Mouse (Mus musculus) lung, adult 2 months (tissue): ENCODE data around the gene Plxnd1. TPM values are rescaled to one million over a fixed set of nuclear protein-coding genes. Genes with fewer than 3 reads are reported as not detected.

Experiments
- DNase-seq: peaks from one replicate; pipeline ENCODE4 v3.0.0; 2022
- H3K4me1 ChIP-seq: fragments of 200-500 bp; 2 replicates; pipeline ENCODE4 v1.6.1; 2011; ENCODE audit warnings: low read length; ENCODE audit not compliant: control insufficient read depth, insufficient read depth
- H3K4me3 ChIP-seq: fragments of 200-500 bp; replicated peaks from 2 replicates; pipeline ENCODE3; 2011; ENCODE audit warnings: low read depth, mild to moderate bottlenecking, control low read depth, low read length; ENCODE audit errors: extremely low read depth
- CTCF ChIP-seq: fragments of 200-500 bp; IDR thresholded peaks from 2 replicates; pipeline ENCODE4 v1.5.1; 2011; ENCODE audit warnings: mild to moderate bottlenecking, low read length, control low read depth; ENCODE audit not compliant: insufficient read depth
- POLR2A ChIP-seq: fragments of 200-500 bp; IDR thresholded peaks from 2 replicates; pipeline ENCODE4 v1.6.1; 2011; ENCODE audit warnings: low read depth, mild to moderate bottlenecking, control low read depth, low read length, borderline replicate concordance; ENCODE audit errors: extremely low read depth
- WGBS: fragments of 180-500 bp; shearing (Covaris S2); methylation state at CpG from one replicate; pipeline ENCODE4 v1.1.7; 2018; 5-methylcytosine and 5-hydroxymethylcytosine counted together
- polyA plus RNA-seq: library from polyadenylated mRNA; depleted of rRNA; stranded (reverse); fragments of >200 nt; gene quantifications from 2 replicates; pipeline ENCODE4 v1.2.3, GENCODE M21; 2012

Plxnd1 gene
- polyA plus RNA-seq, 1 experiment: 146 TPM

DNA sequence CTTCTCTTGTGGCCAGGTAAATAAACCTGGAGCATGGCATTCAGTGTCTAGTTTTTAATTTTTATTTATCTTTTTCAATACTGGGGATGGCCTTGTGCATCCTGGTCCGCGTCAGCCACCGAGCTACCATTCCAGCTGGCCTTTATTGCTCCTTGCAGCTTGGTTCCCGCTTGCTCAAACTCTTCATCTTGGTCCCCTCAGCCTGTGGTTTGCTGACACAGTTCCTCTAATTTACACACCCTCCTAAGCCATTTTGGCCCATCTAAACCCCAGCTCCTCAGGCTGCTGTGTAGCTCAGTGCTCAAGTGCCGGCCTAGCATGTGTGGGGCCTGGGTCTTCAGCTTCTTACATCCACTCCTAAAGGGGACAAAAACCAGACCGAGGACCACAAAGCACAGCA is 19.3 kb upstream of the Plxnd1 start:
- Histone ChIP-seq H3K4me3 (no peak overlapping the region), H3K4me1 (no peaks in the 10 kb centered on the region)
- TF ChIP-seq CTCF: no peak
- TF ChIP-seq POLR2A: no peak
- DNase-seq: no peak
- 79% methylated on average over 6 of the region's 6 CpGs for WGBS

DNA sequence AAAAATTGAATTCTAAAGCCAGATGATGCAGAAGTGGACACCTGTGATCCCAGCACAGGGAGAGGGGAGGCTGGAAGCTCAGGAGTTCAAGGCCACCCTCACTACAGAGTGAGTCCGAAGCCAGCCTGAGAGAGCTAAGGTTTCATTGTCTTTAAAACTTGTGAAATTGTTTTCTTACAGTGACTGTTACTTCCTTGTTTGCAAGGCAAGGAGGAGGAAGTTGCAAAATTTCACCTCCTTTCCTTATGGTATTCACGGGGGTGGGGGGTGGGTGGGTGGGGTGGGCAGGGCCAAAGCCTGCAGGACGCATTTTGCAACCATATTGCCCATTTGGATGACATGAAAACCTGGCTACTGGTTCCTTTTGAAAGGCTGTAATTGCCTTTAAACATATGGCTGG is 18.9 kb upstream of the Plxnd1 start:
- DNase-seq: no peak
- WGBS: 31% methylated on average over 3 of the region's 3 CpGs
- Histone ChIP-seq H3K4me3 (no peak overlapping the region), H3K4me1 (no peaks in the 10 kb centered on the region)
- TF ChIP-seq CTCF (no peak), POLR2A (no peak)

GRCm38 (mm10) chr6:116010541-116010940 is 15.7 kb upstream of the Plxnd1 start:
- no peak for TF ChIP-seq POLR2A
- peak; percentile 92 for TF ChIP-seq CTCF
- Histone ChIP-seq H3K4me3 (no peak overlapping the region), H3K4me1 (peaks cover 20% of the 10 kb centered on the region)
- WGBS: 4% methylated on average over 6 of the region's 6 CpGs
- peak; percentile 91 for DNase-seq

DNA sequence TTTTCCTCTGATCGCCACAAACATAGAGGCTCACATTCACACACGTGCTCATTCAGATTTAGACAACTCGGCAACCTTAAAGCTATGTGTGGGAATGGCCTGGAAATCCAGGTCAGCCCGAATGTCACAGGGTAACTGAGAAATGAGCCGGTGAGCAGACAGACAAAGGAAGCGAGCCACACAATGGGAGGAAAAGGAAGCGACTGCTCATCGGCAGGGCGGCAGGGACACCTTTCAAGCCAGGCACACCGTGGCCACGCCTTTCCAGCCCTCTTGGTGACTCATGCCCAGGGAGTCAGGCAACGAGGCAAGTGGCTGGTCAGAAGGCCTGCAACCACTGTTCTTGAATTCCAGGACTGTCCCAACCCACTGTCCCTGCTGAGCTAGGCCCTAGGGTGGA is 14.6 kb upstream of the Plxnd1 start:
- peak; percentile 24 for DNase-seq
- no peak for TF ChIP-seq CTCF
- Histone ChIP-seq H3K4me3 (no peak overlapping the region), H3K4me1 (peaks cover 23% of the 10 kb centered on the region)
- WGBS: 37% methylated on average over 12 of the region's 12 CpGs

GRCm38 (mm10) chr6:116007561-116008173 is 12.9 kb upstream of the Plxnd1 start:
- DNase-seq: peak; percentile 83
- WGBS: 16% methylated on average over 9 of the region's 9 CpGs
- H3K4me1 ChIP-seq: peaks cover 29% of the 10 kb centered on the region
- peak; percentile 79 for TF ChIP-seq CTCF
- TF ChIP-seq POLR2A: no peak
- no peak overlapping the region for H3K4me3 ChIP-seq

- peak; percentile 72 for DNase-seq
- TF ChIP-seq CTCF (no peak), POLR2A (no peak; the same call in 1 of the 2 replicates)
- no peak overlapping the region for H3K4me3 ChIP-seq
- 18% methylated on average over 9 of the region's 9 CpGs for WGBS
- H3K4me1 ChIP-seq: peaks cover 29% of the 10 kb centered on the region
These were observed 11.9 kb upstream of the Plxnd1 start for GRCm38 (mm10) chr6:116006731-116007130.

GRCm38 (mm10) chr6:116005959-116006288 is 11.1 kb upstream of the Plxnd1 start:
- TF ChIP-seq POLR2A (no peak), CTCF (no peak)
- WGBS: 65% methylated on average over 4 of the region's 4 CpGs
- DNase-seq: peak; percentile 23
- Histone ChIP-seq H3K4me3 (no peak overlapping the region), H3K4me1 (peaks cover 29% of the 10 kb centered on the region)

GRCm38 (mm10) chr6:116005275-116005958 is 10.6 kb upstream of the Plxnd1 start:
- H3K4me3 ChIP-seq: no peak overlapping the region
- no peak for DNase-seq
- 62% methylated on average over 17 of the region's 17 CpGs for WGBS
- peaks cover 29% of the 10 kb centered on the region for H3K4me1 ChIP-seq
- TF ChIP-seq POLR2A (no peak), CTCF (no peak)

DNA sequence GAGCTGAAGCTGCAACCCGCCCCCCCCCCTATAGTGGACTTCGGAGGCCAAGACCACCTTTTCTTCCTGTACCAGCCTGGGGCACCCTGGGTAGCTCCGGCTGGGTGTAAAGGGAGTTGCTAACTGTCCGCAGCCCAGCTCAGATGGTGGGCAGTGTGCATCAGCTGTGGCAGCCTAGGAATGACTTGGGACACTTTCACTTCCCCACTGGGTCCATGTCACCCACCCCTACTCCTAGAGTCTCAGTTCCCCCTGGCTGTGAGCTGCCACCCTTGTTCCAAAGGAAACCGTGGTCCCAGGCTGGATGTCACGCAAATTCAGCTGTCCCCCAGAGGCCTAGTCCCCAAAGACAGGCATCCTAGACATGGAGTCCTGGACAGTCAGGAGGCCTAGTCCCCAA is 9.9 kb upstream of the Plxnd1 start:
- TF ChIP-seq CTCF (no peak), POLR2A (no peak)
- Histone ChIP-seq H3K4me1 (peaks cover 29% of the 10 kb centered on the region), H3K4me3 (no peak overlapping the region)
- WGBS: 81% methylated on average over 6 of the region's 6 CpGs
- peak; percentile 10 for DNase-seq

DNA sequence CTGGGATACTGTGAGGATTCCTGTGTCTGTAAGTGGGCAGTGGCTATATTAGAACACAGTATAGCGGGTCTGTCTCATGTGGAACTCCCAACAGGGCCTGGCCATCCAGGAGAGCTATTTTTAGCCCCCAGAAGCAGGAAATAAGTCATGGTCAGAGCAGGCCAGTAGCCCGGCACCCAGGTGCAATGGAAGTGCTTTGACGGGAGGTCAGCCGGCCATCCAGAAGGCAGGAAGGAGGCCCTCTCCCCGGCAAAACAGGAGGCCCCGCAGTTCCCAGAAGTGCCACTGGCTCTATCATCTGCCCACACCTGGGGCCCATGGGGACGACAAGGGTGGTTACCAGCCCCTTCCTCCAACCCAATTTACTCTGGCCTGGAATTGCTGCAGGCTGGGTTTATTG is 9.3 kb upstream of the Plxnd1 start:
- TF ChIP-seq POLR2A: no peak
- TF ChIP-seq CTCF: no peak
- H3K4me1 ChIP-seq: peaks cover 29% of the 10 kb centered on the region
- peak; percentile 22 for DNase-seq
- 39% methylated on average over 7 of the region's 7 CpGs for WGBS
- no peak overlapping the region for H3K4me3 ChIP-seq
